Mouse (Mus musculus): ENCODE results near the gene Sox14. TPM values are rescaled to one million over a fixed set of nuclear protein-coding genes. Genes with fewer than 3 reads are reported as not detected.

Sox14 gene
- not detected for total RNA-seq (2021)

GRCm38 (mm10) chr9:99875618-99876372, at the start of gene Sox14:
Gene Sox14, minus strand, starts transcription at chr9:99876170.
- intact Hi-C loops (cut with DNase I): no loop called here
- DNase-seq: no peak

GRCm38 (mm10) chr9:99879311-99879710, 3.3 kb upstream of the Sox14 start:
- DNase-seq: no peak
- intact Hi-C loops (cut with DNase I): no loop called here

DNA sequence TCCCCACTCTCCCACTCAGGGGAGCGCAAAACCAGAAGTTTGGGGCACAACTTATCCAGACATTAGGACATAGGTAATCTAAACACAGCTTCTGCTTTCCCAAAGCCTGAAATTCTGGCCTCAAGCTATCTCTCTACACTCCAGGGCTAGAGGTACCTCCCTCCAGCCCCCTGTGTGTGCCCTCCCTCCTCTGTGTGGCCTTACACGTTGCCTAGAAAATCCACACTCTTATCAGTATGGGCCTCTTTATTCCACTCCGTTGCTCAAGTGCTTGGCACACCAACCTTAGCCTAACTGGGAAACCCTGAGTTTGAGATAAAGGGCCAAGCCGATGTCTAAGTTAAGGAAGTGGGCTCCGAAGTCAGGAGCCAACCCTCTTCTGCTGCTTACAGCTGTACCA, 2.6 kb upstream of the Sox14 start:
- DNase-seq: no peak
- intact Hi-C loops (cut with DNase I): no loop called here

DNA sequence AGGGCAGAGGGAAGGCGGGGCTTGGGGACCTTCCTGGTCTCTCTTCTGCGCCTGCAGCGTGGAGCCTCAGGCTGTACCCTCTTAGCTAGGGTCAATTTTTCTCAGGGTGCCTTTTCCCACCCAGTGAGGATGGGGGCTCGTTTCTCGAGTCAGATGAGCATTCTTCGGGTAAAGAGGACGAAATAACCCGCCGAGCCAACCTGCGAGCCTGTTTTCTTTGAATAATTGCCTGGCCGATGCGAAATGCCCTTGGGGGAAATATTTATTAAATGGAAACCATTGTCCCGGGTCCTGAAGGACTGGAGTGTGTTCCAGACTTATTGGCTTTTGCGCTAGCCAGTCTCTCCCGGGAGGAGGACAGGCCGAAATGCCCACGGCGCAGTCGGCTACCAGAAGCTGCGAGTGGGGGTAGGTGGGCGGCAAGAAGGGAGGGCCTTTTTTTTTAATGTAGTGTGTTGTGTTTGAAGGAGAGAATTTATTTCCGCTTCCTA, 1.1 kb upstream of the Sox14 start:
- intact Hi-C loops (cut with DNase I): no loop called here
- DNase-seq: no peak

DNA sequence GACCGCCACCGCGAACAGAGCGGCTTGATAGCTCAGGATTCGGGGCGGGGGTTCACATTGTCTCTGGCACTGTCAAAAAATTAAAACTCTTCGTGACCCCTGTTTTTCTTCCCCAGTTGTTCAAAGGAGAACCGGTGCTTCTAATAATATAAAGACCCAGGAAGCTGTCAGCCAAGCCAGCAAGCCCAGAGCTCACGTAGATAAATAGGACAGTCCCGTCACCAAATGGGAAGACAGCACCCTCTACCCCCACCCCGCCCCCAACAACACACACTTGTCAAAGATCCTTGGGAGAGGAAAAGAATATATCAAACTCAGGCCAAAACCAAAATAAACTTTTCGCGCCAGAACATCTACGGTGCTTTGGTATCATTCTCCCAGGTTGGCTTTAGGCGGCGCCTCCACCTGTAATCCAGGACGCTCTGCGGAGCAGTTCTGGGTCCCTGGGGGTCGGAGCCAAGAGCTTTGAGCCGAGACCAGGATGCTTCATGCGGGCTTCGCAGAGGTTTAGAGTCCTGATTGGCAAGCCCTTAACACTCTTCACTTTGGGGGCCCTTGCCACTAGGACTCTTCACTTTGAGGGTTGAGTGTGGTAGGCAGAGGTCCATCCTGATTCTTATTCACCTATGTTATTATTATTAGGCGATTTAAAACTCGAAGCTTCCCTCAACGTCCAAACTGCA, 544 bp upstream of the Sox14 start:
- no peak for DNase-seq
- intact Hi-C loops (cut with DNase I): no loop called here

DNA sequence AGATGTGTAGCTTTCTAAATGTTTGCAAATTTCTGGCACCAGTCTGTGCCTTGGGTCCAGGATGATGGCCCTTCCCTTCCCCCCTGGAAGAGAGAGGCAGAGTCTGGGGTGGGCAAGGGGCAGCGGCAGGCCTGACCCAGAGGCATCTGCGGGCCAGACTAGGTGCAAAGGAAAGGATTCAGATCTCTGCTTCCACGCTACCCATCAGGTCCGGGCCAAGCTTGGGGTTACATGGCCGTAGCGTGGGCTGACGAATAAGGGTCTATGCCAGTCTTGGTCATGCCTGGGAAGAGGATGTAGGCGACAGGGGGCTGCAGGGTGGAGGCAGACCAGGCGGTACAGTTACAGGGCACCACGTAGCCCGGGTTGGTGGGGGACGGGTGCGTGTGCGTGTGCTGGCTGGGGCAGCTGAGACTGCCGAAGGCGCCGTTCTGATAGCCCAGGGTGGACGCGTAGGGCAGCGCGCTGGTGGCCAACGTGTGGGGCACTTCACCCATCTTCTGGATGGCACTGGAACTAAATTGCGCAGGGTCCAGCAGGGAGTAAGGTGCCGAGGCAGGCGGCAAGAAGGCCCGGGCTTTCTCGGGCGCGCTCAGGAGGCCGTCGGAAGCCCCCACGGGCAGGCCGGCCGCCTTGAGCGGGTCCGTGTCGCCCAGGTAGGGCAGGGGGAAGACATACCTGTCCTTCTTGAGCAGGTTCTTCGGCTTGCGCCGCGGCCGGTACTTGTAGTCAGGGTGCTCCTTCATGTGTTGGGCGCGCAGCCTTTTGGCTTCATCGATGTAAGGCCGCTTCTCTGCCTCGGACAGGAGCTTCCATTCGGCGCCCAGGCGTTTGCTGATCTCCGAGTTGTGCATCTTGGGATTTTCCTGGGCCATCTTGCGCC, 994 bp downstream of the Sox14 start:
- intact Hi-C loops (cut with DNase I): no loop called here

DNA sequence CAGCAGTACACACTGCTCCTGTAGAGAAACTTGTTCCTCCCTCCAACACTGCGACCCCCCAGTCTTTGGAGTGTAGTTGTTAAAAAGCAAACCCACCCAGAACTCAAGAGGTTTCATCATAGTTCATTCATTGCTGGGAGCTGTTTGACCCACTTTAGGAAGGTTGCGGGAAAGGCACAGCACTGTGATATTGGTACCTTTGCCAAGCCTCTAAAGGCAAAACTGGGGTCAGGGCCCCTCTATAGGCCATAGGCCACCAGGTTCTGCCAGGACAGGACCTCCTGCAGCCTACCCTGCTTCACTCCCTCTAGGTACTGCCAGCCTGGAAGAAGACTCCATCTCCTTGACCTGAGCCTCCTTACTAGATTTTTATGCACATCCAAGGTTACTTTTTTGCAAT, 2.2 kb downstream of the Sox14 start:
- DNase-seq: no peak
- intact Hi-C loops (cut with DNase I): no loop called here

More for the DNA sequence above, 994 bp downstream of the Sox14 start:
- no peak for DNase-seq

GRCm38 (mm10) chr9:99873116-99873620, 2.8 kb downstream of the Sox14 start:
- no peak for DNase-seq
- intact Hi-C loops (cut with DNase I): no loop called here

- intact Hi-C loops (cut with DNase I): no loop called here
Measured at GRCm38 (mm10) chr9:99872204-99873115, 3.5 kb downstream of the Sox14 start.

DNA sequence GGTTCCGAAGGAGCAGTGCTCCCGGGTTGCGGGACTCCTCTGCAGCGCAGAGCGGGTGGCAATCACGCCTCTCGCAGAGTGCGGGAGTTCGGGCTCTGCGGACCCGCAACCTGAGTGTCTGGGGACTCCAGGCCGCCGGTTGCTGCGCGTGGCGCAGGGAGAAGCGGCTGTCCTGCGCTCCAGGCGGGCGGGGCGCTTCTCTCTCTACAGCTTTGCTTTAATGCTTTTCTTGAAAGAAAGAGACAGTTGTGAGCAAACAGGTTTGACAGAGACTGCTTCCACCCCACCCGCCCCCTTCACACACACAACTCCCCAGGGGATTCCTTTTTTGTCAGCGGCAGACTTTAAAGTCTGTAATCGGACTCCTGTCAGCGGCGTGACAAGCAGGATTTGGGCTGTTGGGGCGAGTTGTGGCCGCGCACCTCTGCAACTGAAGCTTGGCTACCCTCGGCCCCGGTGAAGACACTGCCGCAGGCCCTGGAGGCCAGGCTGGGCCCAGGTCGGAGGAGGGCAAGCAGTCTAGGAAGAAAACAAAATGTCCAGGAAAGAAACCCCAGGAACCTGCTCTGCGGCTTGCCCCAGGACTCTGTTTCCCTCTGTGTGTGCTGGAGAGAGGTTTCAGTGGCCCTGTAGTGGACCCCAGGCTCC, 4.3 kb downstream of the Sox14 start:
- intact Hi-C loops (cut with DNase I): no loop called here
- no peak for DNase-seq

More at GRCm38 (mm10) chr9:99872204-99873115, 3.5 kb downstream of the Sox14 start:
- DNase-seq: no peak

DNA sequence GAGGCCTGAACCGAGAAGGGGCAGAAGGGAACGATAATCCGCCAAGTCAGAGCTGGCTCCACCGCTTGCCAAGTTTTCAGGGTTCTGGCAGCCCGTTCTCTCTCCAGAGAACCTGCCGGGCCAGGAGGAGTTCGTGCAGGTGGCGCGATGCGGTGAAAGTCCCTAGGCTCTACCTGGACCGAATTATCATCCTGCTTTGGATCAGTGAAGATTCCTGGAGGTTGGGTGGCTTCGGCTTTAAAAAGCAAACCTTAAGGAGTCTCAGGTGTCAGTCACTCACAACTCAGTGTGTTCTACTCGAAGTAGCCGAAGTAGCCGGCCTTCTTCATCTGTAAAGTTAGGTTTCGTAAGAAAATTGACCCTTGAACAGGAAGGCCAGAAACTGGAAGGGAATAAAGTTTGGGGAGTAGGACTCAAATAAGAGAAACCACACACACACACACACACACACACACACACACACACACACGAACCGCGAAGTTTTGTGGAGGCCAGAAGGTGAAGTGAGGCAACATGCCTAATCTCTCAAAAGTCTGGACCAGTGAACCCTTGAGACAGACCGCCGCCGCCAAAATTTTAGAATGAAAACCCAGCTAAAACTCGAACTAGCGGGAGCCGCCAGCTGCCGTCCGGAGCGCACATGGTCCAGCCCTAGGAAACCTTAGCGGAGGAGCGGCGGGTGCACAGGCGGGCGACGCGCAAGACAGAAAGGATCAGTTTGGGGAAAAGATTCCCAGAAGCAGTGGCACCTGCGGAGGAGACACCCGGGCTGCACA, 5.0 kb downstream of the Sox14 start:
- intact Hi-C loops (cut with DNase I): no loop called here
- DNase-seq: no peak

DNA sequence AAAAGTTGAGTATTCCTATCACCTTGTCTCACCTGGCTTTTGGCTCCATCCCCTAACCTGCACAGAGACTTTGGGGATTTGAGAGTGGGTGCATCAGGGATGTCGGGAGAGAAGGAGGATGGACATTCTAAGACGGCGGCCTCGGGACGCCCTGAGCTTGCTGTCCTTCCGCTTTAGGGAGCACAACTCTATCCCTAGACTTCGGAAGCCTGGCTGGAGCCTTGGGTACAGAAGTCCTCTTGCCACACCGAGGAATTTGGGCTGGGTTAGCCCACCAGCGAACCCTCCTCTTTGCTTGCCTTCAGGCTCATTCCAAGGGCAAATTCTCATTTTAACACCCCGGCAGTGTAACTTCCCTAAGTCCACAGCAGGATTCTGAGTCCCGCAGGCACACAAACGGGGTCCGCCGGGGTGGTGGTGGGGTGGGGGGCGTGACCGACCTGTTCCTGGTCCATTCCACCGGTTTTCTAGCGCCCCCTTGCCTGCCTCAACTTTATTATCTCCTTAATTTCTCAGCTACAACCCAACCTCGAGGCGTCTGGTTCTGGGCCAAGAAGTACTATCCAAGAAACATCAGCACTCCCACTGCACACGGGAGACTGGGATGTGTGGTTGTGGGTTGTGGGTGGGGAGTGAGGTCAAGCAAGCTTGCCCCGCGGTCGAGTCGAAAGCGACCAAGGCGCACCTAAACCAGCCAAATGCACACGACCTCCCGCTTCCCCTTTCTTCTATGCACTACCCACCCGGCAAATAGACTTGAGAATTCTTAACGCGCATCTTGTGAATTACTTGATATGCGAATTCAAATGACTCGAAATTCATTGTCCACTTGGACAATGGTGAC, 5.8 kb downstream of the Sox14 start:
- intact Hi-C loops (cut with DNase I): no loop called here
- DNase-seq: no peak

- intact Hi-C loops (cut with DNase I): no loop called here
- no peak for DNase-seq
Measured at GRCm38 (mm10) chr9:99869275-99869674, 6.7 kb downstream of the Sox14 start.

- intact Hi-C loops (cut with DNase I): no loop called here
- no peak for DNase-seq
Measured at GRCm38 (mm10) chr9:99868606-99869005, 7.4 kb downstream of the Sox14 start.

GRCm38 (mm10) chr9:99868054-99868453, 7.9 kb downstream of the Sox14 start:
- intact Hi-C loops (cut with DNase I): no loop called here
- no peak for DNase-seq

DNA sequence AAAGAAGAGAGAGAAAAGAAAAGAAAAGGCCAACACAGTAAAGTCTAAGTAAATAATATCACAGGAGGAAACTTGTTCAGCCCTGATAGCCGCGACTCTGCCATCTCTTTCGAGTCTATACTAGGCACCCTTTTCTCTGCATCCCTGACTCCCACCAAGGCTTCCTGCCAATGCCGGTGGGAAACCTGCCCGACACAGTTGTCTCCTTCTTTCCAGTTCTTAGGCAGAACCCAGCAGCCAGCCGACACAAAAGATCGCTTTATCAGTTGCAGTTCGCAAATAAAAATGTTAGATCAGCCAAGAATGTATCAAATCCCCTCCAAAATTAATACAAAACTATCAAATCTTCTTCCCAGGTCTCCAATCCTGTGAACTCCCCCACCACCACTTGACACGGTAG, 13.0 kb downstream of the Sox14 start:
- no peak for DNase-seq
- intact Hi-C loops (cut with DNase I): no loop called here

DNA sequence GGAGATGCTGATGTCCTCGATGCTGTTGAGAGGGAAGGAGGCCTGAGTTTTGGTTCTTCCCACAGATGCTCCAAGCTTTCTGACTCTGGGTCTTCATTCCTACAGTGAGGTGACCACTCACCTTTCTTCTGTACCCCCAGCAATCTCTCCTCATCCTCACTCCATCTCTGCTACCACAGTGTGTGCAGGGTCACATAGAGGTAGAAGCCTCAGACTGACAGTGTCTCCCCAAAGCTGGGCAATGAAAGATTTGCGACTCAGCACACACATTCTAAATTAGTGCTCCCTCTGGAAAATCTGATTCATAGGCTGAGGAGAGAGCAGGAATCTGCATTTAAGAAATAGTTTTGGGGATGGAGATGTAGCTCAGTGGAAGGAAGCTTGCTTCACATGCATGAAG, 21.5 kb downstream of the Sox14 start:
- DNase-seq: no peak
- intact Hi-C loops (cut with DNase I): no loop called here

GRCm38 (mm10) chr9:99853356-99853755, 22.6 kb downstream of the Sox14 start:
- intact Hi-C loops (cut with DNase I): no loop called here
- DNase-seq: no peak
